Mouse (Mus musculus): ENCODE data around the gene Tm4sf1. TPM values are rescaled to one million over a fixed set of nuclear protein-coding genes. Genes with fewer than 3 reads are reported as not detected.

Gene Tm4sf1
- total RNA-seq, 2 experiments from 2014 or later: 13.7 to 17.6 TPM

- DNase-seq (ENCODE audit: extremely low spot score in 1 of 2, low spot score in 2 of 2): no peak
- H3K27ac ChIP-seq: no peak overlapping the region
- intact Hi-C loops (cut with DNase I): no loop called here
These were observed 24.3 kb downstream of the Tm4sf1 start for GRCm38 (mm10) chr3:57277453-57277852.

GRCm38 (mm10) chr3:57276821-57277220 lies 25.0 kb downstream of the Tm4sf1 start:
- TF ChIP-seq CTCF (IDR thresholded peaks at IDR 0.05): no peak
- H3K27ac ChIP-seq: no peak overlapping the region
- DNase-seq (ENCODE audit: extremely low spot score in 1 of 2, low spot score in 2 of 2): no peak
- intact Hi-C loops (cut with DNase I): no loop called here
- H3K4me3 ChIP-seq: no peak overlapping the region

More at GRCm38 (mm10) chr3:57277453-57277852, 24.3 kb downstream of the Tm4sf1 start:
- TF ChIP-seq CTCF (IDR thresholded peaks at IDR 0.05): no peak
- H3K4me3 ChIP-seq: no peak overlapping the region

GRCm38 (mm10) chr3:57268994-57269393 lies 32.8 kb downstream of the Tm4sf1 start:
- Histone ChIP-seq H3K4me3 (no peak overlapping the region), H3K27ac (no peak overlapping the region)
- no peak for DNase-seq (ENCODE audit: extremely low spot score in 1 of 2, low spot score in 2 of 2)
- intact Hi-C loops (cut with DNase I): loop anchor here (5.0 kb wide), 1 partner anchor 358 kb away; no protein-coding TSS in a partner anchor
- TF ChIP-seq CTCF (IDR thresholded peaks at IDR 0.05): no peak

GRCm38 (mm10) chr3:57267559-57268173 lies 34.1 kb downstream of the Tm4sf1 start:
- peak; percentile 88 for TF ChIP-seq CTCF (IDR thresholded peaks at IDR 0.05)
- Histone ChIP-seq H3K27ac (no peak overlapping the region), H3K4me3 (no peak overlapping the region)
- peak; percentile 36 to 54 for DNase-seq (ENCODE audit: extremely low spot score in 1 of 2, low spot score in 2 of 2)
- intact Hi-C loops (cut with DNase I): loop anchor here (1.0 to 5.0 kb wide), 2 partner anchors 181 to 360 kb away; no protein-coding TSS in a partner anchor

- intact Hi-C loops (cut with DNase I): no loop called here
- DNase-seq (ENCODE audit: extremely low spot score in 1 of 2, low spot score in 2 of 2): no peak
- TF ChIP-seq CTCF (IDR thresholded peaks at IDR 0.05): no peak
- H3K27ac ChIP-seq: no peak overlapping the region
- H3K4me3 ChIP-seq: no peak overlapping the region
These were observed 48.7 kb downstream of the Tm4sf1 start for GRCm38 (mm10) chr3:57253041-57253440.

GRCm38 (mm10) chr3:57252551-57252950 lies 49.2 kb downstream of the Tm4sf1 start:
- Histone ChIP-seq H3K4me3 (no peak overlapping the region), H3K27ac (no peak overlapping the region)
- no peak for DNase-seq (ENCODE audit: extremely low spot score in 1 of 2, low spot score in 2 of 2)
- intact Hi-C loops (cut with DNase I): no loop called here
- no peak for TF ChIP-seq CTCF (IDR thresholded peaks at IDR 0.05)

GRCm38 (mm10) chr3:57245242-57245641 lies 56.5 kb downstream of the Tm4sf1 start:
- no peak for DNase-seq (ENCODE audit: extremely low spot score in 1 of 2, low spot score in 2 of 2)
- H3K27ac ChIP-seq: no peak overlapping the region
- intact Hi-C loops (cut with DNase I): no loop called here
- no peak overlapping the region for H3K4me3 ChIP-seq
- TF ChIP-seq CTCF (IDR thresholded peaks at IDR 0.05): no peak

Other genes starting within 250 kb of the Tm4sf1 start
- gene Tm4sf4, start 123.3 kb upstream of the Tm4sf1 start, total RNA-seq (2021): not detected

Measured in left cerebral cortex, adult 2 months (tissue).